Mouse (Mus musculus): ENCODE results near the gene Gsta3.
"Not testable (repeated sequence)": the region's sequence is repeated elsewhere in the genome, so short reads cannot be mapped to it uniquely, and the experiment has no call there.

The Gsta3 gene

GRCm38 (mm10) chr1:21253856-21254255, 13.5 kb downstream of the Gsta3 start:
- no peak for DNase-seq

GRCm38 (mm10) chr1:21255625-21256345, 15.4 kb downstream of the Gsta3 start:
- DNase-seq: no peak

GRCm38 (mm10) chr1:21256391-21256790, 16.0 kb downstream of the Gsta3 start:
- no peak for DNase-seq

GRCm38 (mm10) chr1:21256871-21257270, 16.5 kb downstream of the Gsta3 start:
- no peak for DNase-seq

- DNase-seq: not testable (repeated sequence)
Observed at GRCm38 (mm10) chr1:21259981-21260380, 19.6 kb downstream of the Gsta3 start.

- DNase-seq: no peak
Observed at GRCm38 (mm10) chr1:21262401-21262800, 22.0 kb downstream of the Gsta3 start.

GRCm38 (mm10) chr1:21263986-21264385, 23.6 kb downstream of the Gsta3 start:
- DNase-seq: no peak

GRCm38 (mm10) chr1:21264747-21265146, 24.4 kb downstream of the Gsta3 start:
- DNase-seq: no peak

GRCm38 (mm10) chr1:21266766-21267165, 26.4 kb downstream of the Gsta3 start:
- DNase-seq: no peak

- not testable (repeated sequence) for DNase-seq
Observed at GRCm38 (mm10) chr1:21267466-21267865, 27.1 kb downstream of the Gsta3 start.

- peak; percentile 51 to 63 for DNase-seq
Observed at GRCm38 (mm10) chr1:21271343-21272055, 31.1 kb downstream of the Gsta3 start.

GRCm38 (mm10) chr1:21272056-21272431, 31.7 kb downstream of the Gsta3 start:
- peak in 1 of 2 experiments; percentile 13 for DNase-seq

- no peak for DNase-seq
Observed at GRCm38 (mm10) chr1:21273091-21273490, 32.7 kb downstream of the Gsta3 start.

GRCm38 (mm10) chr1:21274437-21275040, 34.1 kb downstream of the Gsta3 start:
- no peak for DNase-seq

GRCm38 (mm10) chr1:21275366-21275765, 35.0 kb downstream of the Gsta3 start:
- not testable (repeated sequence) for DNase-seq

- not testable (repeated sequence) for DNase-seq
Observed at GRCm38 (mm10) chr1:21276158-21276557, 35.8 kb downstream of the Gsta3 start.

GRCm38 (mm10) chr1:21280306-21280705, 39.9 kb downstream of the Gsta3 start:
- no peak for DNase-seq

GRCm38 (mm10) chr1:21284644-21285043, 44.3 kb downstream of the Gsta3 start:
- DNase-seq: not testable (repeated sequence)

GRCm38 (mm10) chr1:21291394-21291793, 51.0 kb downstream of the Gsta3 start:
- no peak for DNase-seq

- no peak for DNase-seq
Observed at GRCm38 (mm10) chr1:21292590-21292989, 52.2 kb downstream of the Gsta3 start.

- no peak for DNase-seq
Observed at GRCm38 (mm10) chr1:21296169-21296568, 55.8 kb downstream of the Gsta3 start.

GRCm38 (mm10) chr1:21298114-21298513, 57.7 kb downstream of the Gsta3 start:
- DNase-seq: no peak

- no peak for DNase-seq
Observed at GRCm38 (mm10) chr1:21299826-21300225, 59.4 kb downstream of the Gsta3 start.

- no peak for DNase-seq
Observed at GRCm38 (mm10) chr1:21301686-21302085, 61.3 kb downstream of the Gsta3 start.
